8 mouse cellular contexts compared by ENCODE assay signal in genomic region chr4:47020563-47020962, GRCm38 (mm10). TPM values are rescaled to one million over a fixed set of nuclear protein-coding genes. Genes with fewer than 3 reads are reported as not detected.
DNase-seq lines count a peak whose midpoint lies in the region; ATAC-seq and TF ChIP-seq lines count a peak whose summit lies in the region.

No protein-coding gene starts in this region.

- 20% methylated on average over 5 of the region's 5 CpGs for WGBS in kidney, embryonic 16.5 days
- 5% methylated on average over 5 of the region's 5 CpGs for WGBS in bone marrow, adult 2 months
- whole genome bisulfite sequencing in olfactory bulb, adult 2 months = 22% methylated on average over 5 of the region's 5 CpGs

- no peak overlapping the region for H3K4me2 ChIP-seq in kidney, embryonic 16.5 days (replicated peaks; ENCODE audit: low read depth, low read length)

- H3K9me3 ChIP-seq in kidney, embryonic 16.5 days (ENCODE audit: low read length) = no peaks in the 10 kb centered on the region
- no peaks in the 10 kb centered on the region for H3K9me3 ChIP-seq in ES-Bruce4 (replicated peaks; ENCODE audit: control insufficient read depth, insufficient read depth, low read length, poor library complexity, severe bottlenecking)

- no peaks in the 10 kb centered on the region for H3K4me1 ChIP-seq in kidney, embryonic 16.5 days (ENCODE audit: insufficient read depth, low read length)
- H3K4me1 ChIP-seq in ES-Bruce4 (ENCODE audit: control insufficient read depth, insufficient read depth, low read length) = no peaks in the 10 kb centered on the region
- H3K4me1 ChIP-seq in bone marrow, adult 2 months (ENCODE audit: control insufficient read depth, insufficient read depth, low read length) = peaks cover 12% of the 10 kb centered on the region; the same call in 1 of the 2 replicates
- H3K4me1 ChIP-seq in olfactory bulb, adult 2 months (ENCODE audit: control insufficient read depth, insufficient read depth, low read length) = 0 out of 2 replicates have a peak, but pooled peaks cover 6% of the 10 kb centered on the region

- no peak overlapping the region for H3K9ac ChIP-seq in kidney, embryonic 16.5 days (replicated peaks; ENCODE audit: low read length)
- no peak overlapping the region for H3K9ac ChIP-seq in ES-Bruce4 (ENCODE audit: low read depth, poor library complexity, severe bottlenecking)

- peak; percentile 70 for DNase-seq in kidney, adult 9 months
- DNase-seq in left cerebral cortex, postnatal 4 days = peak; percentile 72
- peak; percentile 92 for DNase-seq in thymus, postnatal 4 days

- ATAC-seq in kidney, embryonic 16.5 days (ENCODE audit: low FRiP score, low TSS enrichment) = no peak
- 0 out of 2 replicates have a peak, but pooled peaks have one; percentile 41 for ATAC-seq in frontal cortex, adult (ENCODE audit: low TSS enrichment)

- TF ChIP-seq POLR2A in ES-Bruce4 (IDR thresholded peaks at IDR 0.05; ENCODE audit: insufficient read depth, low read length) = no peak
- TF ChIP-seq POLR2A in bone marrow, adult 2 months (IDR thresholded peaks at IDR 0.05; ENCODE audit: borderline replicate concordance, control insufficient read depth, low read depth, low read length) = no peak
- no peak for TF ChIP-seq POLR2A in olfactory bulb, adult 2 months (IDR thresholded peaks at IDR 0.05; ENCODE audit: insufficient read depth, low read depth, low read length)

- peaks cover 14% of the 10 kb centered on the region for H3K36me3 ChIP-seq in kidney, embryonic 16.5 days (ENCODE audit: insufficient read depth, low read length)
- no peaks in the 10 kb centered on the region for H3K36me3 ChIP-seq in ES-Bruce4 (ENCODE audit: control insufficient read depth, insufficient read depth, low read length, poor library complexity, severe bottlenecking)

- intact Hi-C loops in left cerebral cortex, postnatal 4 days (cut with DNase I) = no loop called here

- H3K27ac ChIP-seq in kidney, embryonic 16.5 days (ENCODE audit: low read length) = no peak overlapping the region
- H3K27ac ChIP-seq in ES-Bruce4 (ENCODE audit: insufficient read depth, low read length) = no peak overlapping the region
- H3K27ac ChIP-seq in bone marrow, adult 2 months (ENCODE audit: control insufficient read depth, insufficient read depth, low read depth, low read length, poor library complexity) = no peak overlapping the region
- H3K27ac ChIP-seq in olfactory bulb, adult 2 months (ENCODE audit: insufficient read depth, low read depth, low read length) = no peak overlapping the region

- no peak overlapping the region for H3K4me3 ChIP-seq in kidney, embryonic 16.5 days (ENCODE audit: low read length)
- H3K4me3 ChIP-seq in ES-Bruce4 (ENCODE audit: low read depth, low read length) = no peak overlapping the region
- no peak overlapping the region for H3K4me3 ChIP-seq in bone marrow, adult 2 months (replicated peaks; ENCODE audit: control insufficient read depth, low read depth, low read length)
- H3K4me3 ChIP-seq in olfactory bulb, adult 2 months (ENCODE audit: insufficient read depth, low read depth, low read length) = no peak overlapping the region

- H3K27me3 ChIP-seq in kidney, embryonic 16.5 days (ENCODE audit: insufficient read depth, low read length) = no peaks in the 10 kb centered on the region
- H3K27me3 ChIP-seq in ES-Bruce4 (ENCODE audit: control insufficient read depth, insufficient read depth, low read length, poor library complexity, severe bottlenecking) = no peaks in the 10 kb centered on the region

- TF ChIP-seq EP300 in ES-Bruce4 (IDR thresholded peaks at IDR 0.05; ENCODE audit: insufficient read depth, low read depth, low read length) = no peak

- TF ChIP-seq CTCF in ES-Bruce4 (IDR thresholded peaks at IDR 0.05; ENCODE audit: low read depth, low read length) = peak; percentile 65
- TF ChIP-seq CTCF in bone marrow, adult 2 months (IDR thresholded peaks at IDR 0.05; ENCODE audit: control insufficient read depth, insufficient read depth, low read length) = peak; percentile 71
- TF ChIP-seq CTCF in olfactory bulb, adult 2 months (IDR thresholded peaks at IDR 0.05; ENCODE audit: insufficient read depth, low read depth, low read length) = peak; percentile 36; the same call in 1 of the 2 replicates

RNA-seq across cellular contexts. Expression of gene Gabbr2, which starts 28.9 kb away (rescaled TPM):
- polyA plus RNA-seq in kidney, embryonic 16.5 days (2015; fragmentation: Nextera tagmentation; extraction: Ambion mirVana) = 0.11 and 0.13 TPM in 2 replicates
- polyA plus RNA-seq in ES-Bruce4 (2011; ENCODE audit: insufficient read depth, insufficient read length, low read depth, missing spikeins) = not detected in 2 replicates
- 1.1 TPM in 1 of 2 replicates, not detected in the other for polyA plus RNA-seq in bone marrow, adult 2 months (2011; ENCODE audit: insufficient read depth, insufficient read length, low replicate concordance, missing spikeins)
- 100 to 1,000 TPM; 134 to 144 TPM for total RNA-seq in left cerebral cortex, postnatal 4 days (2021)
- polyA plus RNA-seq in olfactory bulb, adult 2 months (2012; ENCODE audit: insufficient read depth, insufficient read length, low replicate concordance, missing spikeins) = not detected in 2 replicates

RNA-seq across cellular contexts. Expression of gene Anks6, which starts 36.7 kb away (rescaled TPM):
- polyA plus RNA-seq in kidney, embryonic 16.5 days (2015; fragmentation: Nextera tagmentation; extraction: Ambion mirVana) = 6.3 and 7.1 TPM in 2 replicates
- polyA plus RNA-seq in ES-Bruce4 (2011; ENCODE audit: insufficient read depth, insufficient read length, low read depth, missing spikeins) = 1.6 and 2.8 TPM in 2 replicates
- polyA plus RNA-seq in bone marrow, adult 2 months (2011; ENCODE audit: insufficient read depth, insufficient read length, low replicate concordance, missing spikeins) = 0.70 and 0.92 TPM in 2 replicates
- 10 to 100 TPM; 23.9 to 24.5 TPM for total RNA-seq in left cerebral cortex, postnatal 4 days (2021)
- not detected in 2 replicates for polyA plus RNA-seq in olfactory bulb, adult 2 months (2012; ENCODE audit: insufficient read depth, insufficient read length, low replicate concordance, missing spikeins)

Comparison
In these comparisons a context has a peak if more than half of its experiments do, and no peak if none do; other contexts are left out.
1. RNA of gene Gabbr2, which starts 28.9 kb away (polyA plus RNA-seq): not detected in olfactory bulb, adult 2 months; 1.1 TPM in bone marrow, adult 2 months, not detected in ES-Bruce4 and 0.11 to 0.13 TPM in kidney, embryonic 16.5 days; every median in the first group is over 10 times any median in the second.
2. Peak in every context shown above with its lines, with median percentiles within 50 percentile points of each other: DNase-seq and CTCF ChIP-seq.